Mouse (Mus musculus): ENCODE results near the gene Otub1.

The Otub1 gene

DNA sequence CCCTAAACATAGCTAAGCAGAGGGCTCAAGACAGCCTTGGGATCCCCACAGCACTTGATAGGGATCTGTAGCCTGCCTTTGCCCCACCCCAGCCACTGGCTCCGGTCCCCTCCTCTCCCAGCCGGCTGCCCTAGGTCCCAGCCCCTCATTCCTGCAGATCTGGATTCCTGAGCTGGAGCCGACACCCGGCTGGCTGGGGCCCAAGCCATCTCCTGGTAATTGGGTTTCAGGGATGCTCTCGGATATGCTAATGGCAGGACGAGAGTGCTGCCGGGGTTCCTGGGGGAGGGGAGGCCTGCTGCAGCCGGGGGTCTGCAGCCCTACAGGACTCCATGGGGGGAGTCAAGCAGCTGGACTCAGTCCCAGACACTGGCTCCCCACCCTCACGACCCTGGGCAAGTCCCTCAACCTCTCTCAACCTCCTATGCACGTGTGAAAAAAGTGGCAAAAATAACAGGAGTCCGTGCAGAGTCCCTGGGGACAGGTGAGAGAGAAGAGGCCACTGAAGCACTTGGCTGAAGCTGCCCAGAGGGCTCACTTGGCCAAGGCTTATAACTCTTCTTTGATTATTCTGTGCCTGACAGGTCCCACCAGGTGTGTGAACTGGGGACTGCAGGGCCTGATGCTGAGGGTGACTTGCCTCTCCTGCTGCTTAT is 29.9 kb downstream of the Otub1 start:
- DNase-seq (ENCODE audit: low read depth, low spot score) = no peak

- no peak for DNase-seq (ENCODE audit: low read depth, low spot score)
Observed at GRCm38 (mm10) chr19:7172051-7172866, 33.9 kb downstream of the Otub1 start.

DNA sequence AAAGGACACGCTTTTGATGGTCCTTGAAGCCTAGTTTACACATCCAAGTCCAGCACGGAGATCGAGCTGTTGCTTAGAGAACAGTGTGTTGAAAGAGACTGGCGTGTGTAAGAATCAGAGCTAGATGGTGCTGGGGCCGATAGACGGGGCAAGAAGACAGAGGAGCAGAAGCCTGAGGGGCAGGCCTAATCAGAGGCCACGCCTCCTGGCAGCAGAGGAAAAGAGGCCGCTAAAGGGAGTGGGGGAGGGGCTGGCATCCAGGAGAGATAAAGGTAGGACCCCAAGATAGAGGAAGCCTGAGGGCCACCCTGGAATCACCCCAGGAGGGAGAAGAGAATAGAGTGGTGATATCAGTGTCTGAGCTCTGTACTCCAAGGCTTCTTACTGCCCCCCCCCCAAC is 34.7 kb downstream of the Otub1 start:
- DNase-seq (ENCODE audit: low read depth, low spot score) = no peak

DNA sequence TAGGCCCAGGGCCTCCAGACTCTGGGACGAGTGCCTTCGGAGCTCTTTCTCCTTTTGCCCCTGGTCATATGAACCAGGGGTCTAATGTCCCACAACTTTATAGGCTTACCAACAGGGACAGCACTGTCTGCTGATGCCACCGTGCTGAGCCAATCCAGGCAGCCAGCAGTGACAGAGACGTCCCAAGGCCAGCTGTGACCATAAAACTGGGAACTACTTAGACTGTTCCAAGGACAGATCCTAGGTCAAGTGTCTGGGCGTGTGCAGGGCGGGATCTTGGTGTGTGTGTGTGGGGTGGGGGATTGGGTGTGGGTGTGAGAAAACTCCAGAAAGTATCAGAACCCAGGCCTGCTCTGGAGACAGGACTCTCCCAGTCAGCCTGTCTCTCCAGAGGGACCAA is 35.2 kb downstream of the Otub1 start:
- DNase-seq (ENCODE audit: low read depth, low spot score) = no peak

DNA sequence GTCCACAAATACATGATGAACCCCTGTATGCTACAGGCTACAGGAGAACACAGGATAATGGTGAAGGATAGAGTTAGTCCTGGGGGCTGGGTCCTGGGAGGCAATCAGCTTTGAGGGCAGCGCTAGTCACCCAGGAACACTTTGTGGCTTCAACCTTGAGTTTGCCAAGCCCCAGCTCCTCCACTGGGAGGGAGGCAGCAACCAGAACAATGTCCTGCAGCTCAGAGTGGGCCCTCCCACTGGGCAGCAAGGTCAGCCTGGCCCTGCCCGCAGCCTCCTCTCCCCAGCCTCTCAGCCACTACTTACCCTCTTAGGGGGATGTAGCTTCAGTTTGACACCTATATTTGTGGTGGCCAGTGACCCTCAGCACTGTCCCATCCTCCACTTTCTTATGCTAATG is 37.7 kb downstream of the Otub1 start:
- no peak for DNase-seq (ENCODE audit: low read depth, low spot score)

DNA sequence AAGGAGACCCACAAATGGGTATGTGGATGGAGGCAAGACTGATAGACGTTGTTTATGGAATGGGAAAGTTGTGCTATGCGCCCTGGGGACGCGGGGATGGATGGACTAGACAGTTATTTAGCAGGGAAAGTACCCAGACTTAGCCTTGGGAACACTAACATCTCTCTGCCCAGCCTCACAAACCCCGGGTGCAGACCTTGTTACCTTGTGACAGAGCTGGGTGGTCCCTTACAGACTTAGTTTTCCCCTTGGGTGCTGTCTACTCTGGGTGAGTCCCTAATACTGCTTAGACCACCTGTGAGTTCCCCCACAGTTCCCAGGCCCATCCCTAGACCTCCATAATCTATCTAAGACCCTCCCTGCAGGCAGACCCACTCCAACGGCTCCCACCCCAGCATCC is 39.3 kb downstream of the Otub1 start:
- no peak for DNase-seq (ENCODE audit: low read depth, low spot score)

GRCm38 (mm10) chr19:7166200-7166711 is 39.9 kb downstream of the Otub1 start:
- no peak for DNase-seq (ENCODE audit: low read depth, low spot score)

DNA sequence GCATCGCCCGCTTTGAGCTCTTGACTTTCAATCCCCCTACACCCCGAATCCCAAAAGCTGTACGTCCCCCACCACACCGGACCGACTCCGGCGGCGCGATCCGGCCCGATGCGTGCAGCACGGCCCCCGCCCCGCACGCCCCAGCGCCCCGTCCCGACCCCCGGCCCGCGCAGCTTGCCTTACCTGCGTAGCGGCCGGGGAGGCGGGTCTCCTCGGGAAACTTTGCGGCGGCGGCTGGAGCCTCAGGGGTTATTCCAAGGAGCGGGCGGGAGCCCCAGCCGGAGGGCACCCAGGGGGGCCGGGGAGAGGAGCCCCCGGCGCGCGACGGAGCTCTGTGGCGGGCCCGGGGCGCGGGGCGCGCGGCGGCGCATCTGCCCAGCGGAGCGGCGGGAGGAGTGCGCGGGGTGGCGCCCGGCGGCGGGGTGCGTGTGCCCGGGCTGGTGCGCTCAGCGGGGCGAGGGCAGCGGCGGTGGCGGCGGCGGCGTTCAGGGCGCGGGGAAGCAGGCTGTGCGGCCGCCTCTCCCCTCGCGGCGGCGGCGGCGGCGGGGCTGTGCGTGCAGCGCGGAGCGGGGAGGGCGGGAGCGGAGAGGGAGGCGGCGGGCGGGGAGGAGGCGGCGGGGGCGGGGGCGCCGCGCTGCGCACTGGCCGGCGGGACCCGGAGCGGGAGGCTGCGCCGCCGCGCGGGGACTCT is 40.5 kb downstream of the Otub1 start:
- DNase-seq (ENCODE audit: low read depth, low spot score) = no peak

GRCm38 (mm10) chr19:7164820-7165323 is 41.2 kb downstream of the Otub1 start:
- DNase-seq (ENCODE audit: low read depth, low spot score) = no peak

DNA sequence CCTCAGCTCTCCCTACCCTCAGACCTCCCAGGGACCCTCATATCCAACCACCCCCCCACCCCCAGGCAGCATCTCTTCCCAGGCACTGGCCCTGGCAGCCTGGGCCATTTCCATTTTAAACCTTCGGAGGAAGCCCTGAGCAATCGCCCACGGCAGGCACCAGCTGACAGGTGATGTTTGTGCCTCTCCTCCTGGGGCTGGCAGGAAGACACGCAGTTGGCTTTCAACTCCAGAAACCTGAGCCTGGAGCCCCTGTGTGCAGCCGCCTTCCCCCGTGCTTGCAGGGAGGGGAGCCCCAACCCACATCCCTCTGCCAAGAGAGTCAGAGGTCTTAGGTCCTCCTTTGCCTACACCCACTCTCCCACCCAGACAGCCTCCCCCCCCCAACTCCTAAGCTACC is 41.9 kb downstream of the Otub1 start:
- no peak for DNase-seq (ENCODE audit: low read depth, low spot score)

- DNase-seq (ENCODE audit: low read depth, low spot score) = no peak
Observed at GRCm38 (mm10) chr19:7161064-7161463, 45.1 kb downstream of the Otub1 start.

DNA sequence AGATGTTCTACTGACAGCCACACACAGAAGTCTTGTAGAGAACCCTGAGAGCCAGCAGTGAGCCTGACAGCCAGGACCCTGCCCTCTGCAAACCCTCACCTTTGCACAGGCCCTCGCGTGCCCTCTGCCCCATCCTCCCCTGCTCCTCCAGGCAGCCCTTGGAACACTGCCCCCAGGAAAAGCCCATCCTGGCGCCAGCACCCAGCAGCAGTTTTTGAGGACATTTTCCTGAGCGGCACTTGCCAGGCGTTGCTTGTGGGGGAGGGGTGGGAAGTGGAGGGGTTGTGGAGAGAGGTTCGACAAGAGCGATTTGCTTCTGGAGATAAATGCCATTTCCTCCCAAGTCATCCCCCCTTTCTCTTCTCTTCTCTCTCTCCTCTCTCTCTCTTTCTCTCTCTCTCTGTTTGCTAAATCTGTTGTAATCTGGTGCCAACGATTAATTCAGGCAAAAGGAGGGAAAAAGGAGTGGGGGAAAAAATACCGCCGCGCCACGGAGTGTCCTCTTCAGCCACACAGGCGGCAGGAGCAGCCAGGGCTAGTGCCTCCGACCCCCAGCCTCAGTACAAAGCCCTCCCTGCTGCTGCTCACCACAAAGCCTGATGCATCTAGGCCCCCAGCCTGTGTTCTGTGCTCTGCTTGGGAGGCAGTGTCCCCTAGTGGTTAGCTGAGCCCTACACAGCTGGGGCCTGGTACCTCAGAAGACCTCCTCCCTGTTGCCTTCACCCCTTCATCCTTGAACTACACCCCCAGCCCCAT is 45.8 kb downstream of the Otub1 start:
- DNase-seq (ENCODE audit: low read depth, low spot score) = no peak

GRCm38 (mm10) chr19:7157734-7158133 is 48.4 kb downstream of the Otub1 start:
- DNase-seq (ENCODE audit: low read depth, low spot score) = no peak

DNA sequence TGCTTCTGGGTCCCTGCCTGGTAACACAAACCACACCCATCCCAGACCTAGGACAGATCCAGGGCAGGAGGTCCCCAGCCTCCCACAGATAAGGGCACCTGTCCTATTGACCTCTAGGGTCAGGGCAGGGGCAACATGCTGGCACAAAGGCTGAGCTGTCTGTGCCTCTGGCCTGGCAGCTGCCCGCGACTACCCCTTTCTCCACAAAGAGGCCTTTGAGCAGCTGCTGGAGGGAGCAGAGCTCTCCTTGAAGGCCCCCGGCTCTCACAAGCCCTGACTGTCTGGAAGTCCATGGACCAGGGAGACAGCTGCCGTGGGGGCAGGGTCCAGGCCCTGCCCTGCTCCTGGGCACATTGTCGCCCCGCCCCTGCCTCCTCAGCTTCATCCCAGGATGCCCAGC is 50.9 kb downstream of the Otub1 start:
- no peak for DNase-seq (ENCODE audit: low read depth, low spot score)

GRCm38 (mm10) chr19:7153232-7153631 is 52.9 kb downstream of the Otub1 start:
- DNase-seq (ENCODE audit: low read depth, low spot score) = no peak

- no peak for DNase-seq (ENCODE audit: low read depth, low spot score)
Observed at GRCm38 (mm10) chr19:7151927-7152653, 54.0 kb downstream of the Otub1 start.

GRCm38 (mm10) chr19:7151300-7151926 is 54.7 kb downstream of the Otub1 start:
- no peak for DNase-seq (ENCODE audit: low read depth, low spot score)

DNA sequence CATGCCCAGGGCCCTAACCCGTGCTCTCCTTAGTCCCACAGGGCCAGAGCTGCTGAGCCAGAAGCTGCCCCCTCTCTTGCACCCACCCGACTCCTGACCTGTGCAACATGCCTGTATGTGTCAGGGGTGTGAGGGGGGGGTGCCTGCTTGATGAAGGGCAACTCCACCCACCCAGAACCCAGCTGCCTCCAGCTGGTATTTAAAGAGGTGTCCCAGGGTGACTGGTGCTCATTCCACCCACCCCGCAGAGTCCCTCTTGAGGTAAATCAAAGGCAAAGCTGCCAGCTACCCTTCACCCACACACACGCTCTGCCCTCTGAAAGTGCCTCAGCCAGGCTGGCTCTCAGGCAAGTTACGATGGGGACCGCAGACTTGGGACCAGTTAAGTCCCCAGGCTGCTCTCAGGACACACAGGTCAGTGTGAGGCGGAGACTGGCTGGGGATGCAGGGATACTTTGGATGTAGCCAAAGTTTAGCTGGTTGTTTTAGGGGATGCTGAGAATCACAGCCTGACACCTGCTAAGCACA is 56.9 kb downstream of the Otub1 start:
- no peak for DNase-seq (ENCODE audit: low read depth, low spot score)

GRCm38 (mm10) chr19:7148541-7149085 is 57.5 kb downstream of the Otub1 start:
- DNase-seq (ENCODE audit: low read depth, low spot score) = no peak

Measured in retina, adult 2 months (tissue).